Mouse (Mus musculus): ENCODE measurements around the gene Fam83f. TPM values are rescaled to one million over a fixed set of nuclear protein-coding genes. Genes with fewer than 3 reads are reported as not detected.

The Fam83f gene
- total and polyA plus RNA-seq, 3 experiments = not detected

GRCm38 (mm10) chr15:80741836-80742235 lies 70.2 kb downstream of the Fam83f start:
- no peak for DNase-seq (ENCODE audit: low read depth, low spot score)
- H3K27me3 ChIP-seq (ENCODE audit: control insufficient read depth in 1 of 2, insufficient read depth in 2 of 2, low read length in 2 of 2) = no peaks in the 10 kb centered on the region; a peak in 1 of 4 replicates
- no peak for TF ChIP-seq MAFK (IDR thresholded peaks at IDR 0.05; ENCODE audit: borderline replicate concordance, low read depth, low read length)
- TF ChIP-seq TAL1 (IDR thresholded peaks at IDR 0.05; ENCODE audit: low read length) = no peak
- no peak for TF ChIP-seq GATA1 (IDR thresholded peaks at IDR 0.05; ENCODE audit: low read depth, low read length)
- TF ChIP-seq UBTF (IDR thresholded peaks at IDR 0.05; ENCODE audit: borderline replicate concordance, insufficient read depth, low read depth, low read length) = no peak
- TF ChIP-seq MAZ (IDR thresholded peaks at IDR 0.05; ENCODE audit: low read depth, low read length) = no peak
- no peak for TF ChIP-seq NRF1 (IDR thresholded peaks at IDR 0.05; ENCODE audit: insufficient read depth, low read depth, low read length, poor library complexity, severe bottlenecking)
- no peak overlapping the region for H3K9ac ChIP-seq (ENCODE audit: control insufficient read depth, low read depth, low read length, poor library complexity, severe bottlenecking)
- no peaks in the 10 kb centered on the region for H3K9me3 ChIP-seq (replicated peaks; ENCODE audit: insufficient read depth, low read length)
- peaks cover 24 to 37% of the 10 kb centered on the region in 2 experiments for H3K4me1 ChIP-seq (ENCODE audit: control insufficient read depth in 1 of 2, insufficient read depth in 2 of 2, low read length in 2 of 2)
- peaks cover 0 to 41% of the 10 kb centered on the region in 2 experiments; a peak in 2 of 4 replicates for H3K36me3 ChIP-seq (ENCODE audit: control insufficient read depth in 1 of 2, insufficient read depth in 2 of 2, low read length in 2 of 2)
- no peak overlapping the region for H3K27ac ChIP-seq (ENCODE audit: control insufficient read depth, low read depth, low read length)
- H3K4me3 ChIP-seq (ENCODE audit: control insufficient read depth in 1 of 2, insufficient read depth in 1 of 2, low read depth in 2 of 2, low read length in 2 of 2) = no peak overlapping the region
- no peaks in the 10 kb centered on the region for H3K79me2 ChIP-seq (ENCODE audit: control insufficient read depth, insufficient read depth, low read length, poor library complexity)

GRCm38 (mm10) chr15:80742991-80743474 lies 71.4 kb downstream of the Fam83f start:
- Histone ChIP-seq H3K4me3 (ENCODE audit: control insufficient read depth in 1 of 2, insufficient read depth in 1 of 2, low read depth in 2 of 2, low read length in 2 of 2) (no peak overlapping the region), H3K9me3 (replicated peaks; ENCODE audit: insufficient read depth, low read length) (no peaks in the 10 kb centered on the region), H3K36me3 (ENCODE audit: control insufficient read depth in 1 of 2, insufficient read depth in 2 of 2, low read length in 2 of 2) (peaks cover 0 to 41% of the 10 kb centered on the region in 2 experiments; a peak in 2 of 4 replicates), H3K27ac (ENCODE audit: control insufficient read depth, low read depth, low read length) (peak overlapping the region; percentile 31; the same call in 1 of the 2 replicates), H3K27me3 (ENCODE audit: control insufficient read depth in 1 of 2, insufficient read depth in 2 of 2, low read length in 2 of 2) (no peaks in the 10 kb centered on the region; a peak in 1 of 4 replicates), H3K4me1 (ENCODE audit: control insufficient read depth in 1 of 2, insufficient read depth in 2 of 2, low read length in 2 of 2) (peaks cover 24 to 35% of the 10 kb centered on the region in 2 experiments), H3K9ac (ENCODE audit: control insufficient read depth, low read depth, low read length, poor library complexity, severe bottlenecking) (no peak overlapping the region), H3K79me2 (ENCODE audit: control insufficient read depth, insufficient read depth, low read length, poor library complexity) (no peaks in the 10 kb centered on the region)
- DNase-seq (ENCODE audit: low read depth, low spot score) = peak; percentile 62
- no peak for TF ChIP-seq GATA1 (IDR thresholded peaks at IDR 0.05; ENCODE audit: low read depth, low read length)
- TF ChIP-seq MXI1 (IDR thresholded peaks at IDR 0.05; ENCODE audit: low read depth, low read length) = no peak
- no peak for TF ChIP-seq TCF12 (IDR thresholded peaks at IDR 0.05; ENCODE audit: low read depth, low read length)
- TF ChIP-seq MAFK (IDR thresholded peaks at IDR 0.05; ENCODE audit: borderline replicate concordance, low read depth, low read length) = no peak; the same call in 1 of the 2 replicates
- no peak for TF ChIP-seq EP300 (IDR thresholded peaks at IDR 0.05; ENCODE audit: low read depth in 1 of 2, low read length in 2 of 2)
- TF ChIP-seq NELFE (IDR thresholded peaks at IDR 0.05; ENCODE audit: low read depth, low read length) = no peak
- TF ChIP-seq UBTF (IDR thresholded peaks at IDR 0.05; ENCODE audit: borderline replicate concordance, insufficient read depth, low read depth, low read length) = no peak
- no peak for TF ChIP-seq SMC3 (IDR thresholded peaks at IDR 0.05; ENCODE audit: low read depth, low read length)
- TF ChIP-seq ETS1 (IDR thresholded peaks at IDR 0.05; ENCODE audit: low read depth, low read length) = no peak
- TF ChIP-seq ZMIZ1 (IDR thresholded peaks at IDR 0.05; ENCODE audit: low read depth, low read length) = no peak
- TF ChIP-seq SIN3A (IDR thresholded peaks at IDR 0.05; ENCODE audit: low read length) = no peak
- no peak for TF ChIP-seq TAL1 (IDR thresholded peaks at IDR 0.05; ENCODE audit: low read length)
- TF ChIP-seq RCOR1 (IDR thresholded peaks at IDR 0.05; ENCODE audit: low read depth, low read length) = no peak
- TF ChIP-seq RAD21 (IDR thresholded peaks at IDR 0.05; ENCODE audit: low read depth, low read length) = no peak
- TF ChIP-seq ELF1 (IDR thresholded peaks at IDR 0.05; ENCODE audit: low read depth, low read length) = no peak
- no peak for TF ChIP-seq MAX (IDR thresholded peaks at IDR 0.05; ENCODE audit: low read length)
- no peak for TF ChIP-seq ZC3H11A (IDR thresholded peaks at IDR 0.05; ENCODE audit: low read depth, low read length)
- TF ChIP-seq MEF2A (IDR thresholded peaks at IDR 0.05; ENCODE audit: extremely low read depth, insufficient replicate concordance, low read depth, low read length, poor library complexity, severe bottlenecking) = no peak
- no peak for TF ChIP-seq GABPA (IDR thresholded peaks at IDR 0.05; ENCODE audit: low read depth, low read length)
- no peak for TF ChIP-seq KAT2A (conservative IDR thresholded peaks at IDR 0.05; ENCODE audit: low read depth, low read length)

Data from MEL (cell line).